Mouse (Mus musculus): Measurements from ENCODE around the gene Rbfox1. TPM values are rescaled to one million over a fixed set of nuclear protein-coding genes. Genes with fewer than 3 reads are reported as not detected.

Gene Rbfox1
- total and polyA plus RNA-seq, 3 experiments: not detected

GRCm38 (mm10) chr16:7129591-7129990 lies 1244.4 kb downstream of the Rbfox1 start:
- H3K9me3 ChIP-seq (replicated peaks; ENCODE audit: insufficient read depth, low read length): no peaks in the 10 kb centered on the region
- H3K36me3 ChIP-seq (ENCODE audit: control insufficient read depth in 1 of 2, insufficient read depth in 2 of 2, low read length in 2 of 2): no peaks in the 10 kb centered on the region
- DNase-seq (ENCODE audit: low read depth, low spot score): no peak
- H3K4me1 ChIP-seq (ENCODE audit: control insufficient read depth in 1 of 2, insufficient read depth in 2 of 2, low read length in 2 of 2): no peaks in the 10 kb centered on the region
- H3K4me3 ChIP-seq (ENCODE audit: control insufficient read depth in 1 of 2, insufficient read depth in 1 of 2, low read depth in 2 of 2, low read length in 2 of 2): no peak overlapping the region
- H3K27ac ChIP-seq (ENCODE audit: control insufficient read depth, low read depth, low read length): no peak overlapping the region
- no peak overlapping the region for H3K9ac ChIP-seq (ENCODE audit: control insufficient read depth, low read depth, low read length, poor library complexity, severe bottlenecking)
- no peak for TF ChIP-seq E2F4 (IDR thresholded peaks at IDR 0.05; ENCODE audit: borderline replicate concordance, low read depth, low read length)
- TF ChIP-seq GATA1 (IDR thresholded peaks at IDR 0.05; ENCODE audit: low read depth, low read length): no peak
- no peak for TF ChIP-seq TAL1 (IDR thresholded peaks at IDR 0.05; ENCODE audit: low read length)
- TF ChIP-seq UBTF (IDR thresholded peaks at IDR 0.05; ENCODE audit: borderline replicate concordance, insufficient read depth, low read depth, low read length): no peak
- TF ChIP-seq TBP (IDR thresholded peaks at IDR 0.05; ENCODE audit: low read depth, low read length): no peak
- TF ChIP-seq GABPA (IDR thresholded peaks at IDR 0.05; ENCODE audit: low read depth, low read length): no peak
- no peak for TF ChIP-seq MYC (IDR thresholded peaks at IDR 0.05; ENCODE audit: low read depth, low read length)
- no peak for TF ChIP-seq POLR2A (IDR thresholded peaks at IDR 0.05; ENCODE audit: control insufficient read depth in 1 of 2, insufficient read depth in 1 of 2, low read depth in 1 of 2, low read length in 2 of 2, poor library complexity in 1 of 2)
- no peaks in the 10 kb centered on the region for H3K79me2 ChIP-seq (ENCODE audit: control insufficient read depth, insufficient read depth, low read length, poor library complexity)
- no peaks in the 10 kb centered on the region for H3K27me3 ChIP-seq (ENCODE audit: control insufficient read depth in 1 of 2, insufficient read depth in 2 of 2, low read length in 2 of 2)

DNA sequence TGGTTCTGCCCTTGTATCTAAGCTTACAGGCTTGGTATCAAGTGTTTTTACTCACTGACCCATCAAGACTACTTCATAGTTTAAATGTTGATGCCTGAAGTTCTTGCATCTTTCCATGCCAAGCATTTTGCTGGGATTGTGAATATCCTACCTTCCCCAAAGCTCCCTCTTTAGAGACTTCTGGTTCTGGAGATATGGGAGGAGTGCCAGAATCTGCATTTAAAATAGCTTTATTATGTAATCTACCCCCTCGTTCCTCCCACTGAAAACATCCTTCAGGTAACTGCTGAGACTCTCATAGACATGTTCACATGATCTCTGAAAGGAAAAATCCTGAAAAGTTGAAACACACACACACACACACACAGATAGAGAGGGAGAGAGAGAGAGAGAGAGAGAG lies 1247.3 kb downstream of the Rbfox1 start:
- TF ChIP-seq RCOR1 (IDR thresholded peaks at IDR 0.05; ENCODE audit: low read depth, low read length) (no peak), KAT2A (conservative IDR thresholded peaks at IDR 0.05; ENCODE audit: low read depth, low read length) (no peak), MYC (IDR thresholded peaks at IDR 0.05; ENCODE audit: low read depth, low read length) (no peak), SIN3A (IDR thresholded peaks at IDR 0.05; ENCODE audit: low read length) (no peak), USF1 (IDR thresholded peaks at IDR 0.05; ENCODE audit: low read depth, low read length) (no peak), HCFC1 (IDR thresholded peaks at IDR 0.05; ENCODE audit: low read depth, low read length) (no peak), CTCF (IDR thresholded peaks at IDR 0.05 in 2 of 3, conservative IDR thresholded peaks at IDR 0.05 in 1 of 3; ENCODE audit: control insufficient read depth in 1 of 3, insufficient read depth in 1 of 3, low read depth in 2 of 3, low read length in 3 of 3, poor library complexity in 1 of 3, severe bottlenecking in 1 of 3) (no peak), TAL1 (IDR thresholded peaks at IDR 0.05; ENCODE audit: low read length) (no peak), MEF2A (IDR thresholded peaks at IDR 0.05; ENCODE audit: extremely low read depth, insufficient replicate concordance, low read depth, low read length, poor library complexity, severe bottlenecking) (no peak), TBP (IDR thresholded peaks at IDR 0.05; ENCODE audit: low read depth, low read length) (no peak), SMC3 (IDR thresholded peaks at IDR 0.05; ENCODE audit: low read depth, low read length) (no peak), CHD1 (IDR thresholded peaks at IDR 0.05; ENCODE audit: low read depth, low read length) (no peak), UBTF (IDR thresholded peaks at IDR 0.05; ENCODE audit: borderline replicate concordance, insufficient read depth, low read depth, low read length) (no peak)
- Histone ChIP-seq H3K4me1 (ENCODE audit: control insufficient read depth in 1 of 2, insufficient read depth in 2 of 2, low read length in 2 of 2) (no peaks in the 10 kb centered on the region), H3K9ac (ENCODE audit: control insufficient read depth, low read depth, low read length, poor library complexity, severe bottlenecking) (no peak overlapping the region), H3K4me3 (ENCODE audit: control insufficient read depth in 1 of 2, insufficient read depth in 1 of 2, low read depth in 2 of 2, low read length in 2 of 2) (no peak overlapping the region), H3K27me3 (ENCODE audit: control insufficient read depth in 1 of 2, insufficient read depth in 2 of 2, low read length in 2 of 2) (no peaks in the 10 kb centered on the region), H3K79me2 (ENCODE audit: control insufficient read depth, insufficient read depth, low read length, poor library complexity) (no peaks in the 10 kb centered on the region), H3K27ac (ENCODE audit: control insufficient read depth, low read depth, low read length) (no peak overlapping the region), H3K36me3 (ENCODE audit: control insufficient read depth in 1 of 2, insufficient read depth in 2 of 2, low read length in 2 of 2) (no peaks in the 10 kb centered on the region), H3K9me3 (replicated peaks; ENCODE audit: insufficient read depth, low read length) (no peaks in the 10 kb centered on the region)
- no peak for DNase-seq (ENCODE audit: low read depth, low spot score)
